Mouse (Mus musculus): ENCODE data around the gene Lrrc58. TPM values are rescaled to one million over a fixed set of nuclear protein-coding genes. Genes with fewer than 3 reads are reported as not detected.

The Lrrc58 gene
- 10 to 100 TPM; 16.9 to 21.9 (median 19.5) TPM for polyA plus RNA-seq (2017; shearing (Covaris generic))

GRCm38 (mm10) chr16:37867791-37868505, at the start of gene Lrrc58:
Lrrc58 (plus strand) TSS chr16:37868389.
- peak; percentile 81 for ATAC-seq

DNA sequence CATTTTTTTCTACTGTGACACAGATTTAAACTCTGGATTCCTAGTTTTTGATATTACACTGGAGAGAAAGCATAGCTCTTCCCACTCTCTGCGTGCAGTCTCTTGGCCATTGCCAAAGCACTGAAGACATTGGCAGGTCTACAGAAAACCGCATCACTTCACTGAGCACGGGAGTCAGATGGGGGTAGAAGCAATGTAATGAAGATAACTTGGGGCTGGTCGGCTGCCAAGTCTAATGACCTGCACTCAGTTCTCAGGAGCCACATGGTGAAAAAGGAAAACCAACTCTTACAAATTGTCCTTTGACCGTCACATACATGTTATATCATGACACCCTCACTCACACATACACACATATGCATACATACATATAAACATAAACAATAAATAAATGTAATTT, 44.2 kb upstream of the Lrrc58 start:
- ATAC-seq: no peak

DNA sequence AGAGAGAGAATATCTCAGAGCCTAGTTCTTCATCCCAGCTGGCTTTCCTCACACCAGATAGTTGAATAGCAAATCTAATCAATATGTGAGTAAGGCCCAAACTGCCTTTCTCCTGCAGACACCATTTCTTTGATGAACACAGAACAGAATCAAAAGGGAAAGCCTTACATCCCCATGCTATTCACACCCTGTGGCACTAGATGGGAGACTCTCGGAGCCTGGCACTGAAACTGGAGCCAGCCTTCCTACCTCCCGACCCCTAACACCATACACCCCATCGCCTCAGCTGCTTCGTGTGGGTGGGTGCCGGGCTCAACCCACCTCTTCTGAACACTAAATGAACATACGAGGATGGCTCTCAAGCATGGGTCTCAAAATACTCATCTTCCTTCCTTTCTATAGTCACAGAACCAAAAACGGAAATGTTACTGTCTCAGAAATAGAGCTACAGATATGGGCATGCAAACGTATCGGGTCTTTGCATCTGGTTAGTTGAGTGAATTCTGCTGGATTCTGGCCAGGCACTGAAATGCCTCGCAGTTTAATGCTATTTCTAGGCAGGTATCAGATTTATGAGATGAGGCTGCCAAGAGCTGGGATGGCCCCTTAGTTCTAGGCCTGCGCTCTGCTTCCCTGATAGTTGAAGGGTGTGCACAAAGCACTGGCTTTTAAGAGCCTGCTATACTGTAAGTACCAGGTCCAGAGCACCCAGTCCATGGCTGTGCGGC, 43.2 kb upstream of the Lrrc58 start:
- ATAC-seq: no peak

- no peak for ATAC-seq
Measured at GRCm38 (mm10) chr16:37826286-37826685, 41.9 kb upstream of the Lrrc58 start.

DNA sequence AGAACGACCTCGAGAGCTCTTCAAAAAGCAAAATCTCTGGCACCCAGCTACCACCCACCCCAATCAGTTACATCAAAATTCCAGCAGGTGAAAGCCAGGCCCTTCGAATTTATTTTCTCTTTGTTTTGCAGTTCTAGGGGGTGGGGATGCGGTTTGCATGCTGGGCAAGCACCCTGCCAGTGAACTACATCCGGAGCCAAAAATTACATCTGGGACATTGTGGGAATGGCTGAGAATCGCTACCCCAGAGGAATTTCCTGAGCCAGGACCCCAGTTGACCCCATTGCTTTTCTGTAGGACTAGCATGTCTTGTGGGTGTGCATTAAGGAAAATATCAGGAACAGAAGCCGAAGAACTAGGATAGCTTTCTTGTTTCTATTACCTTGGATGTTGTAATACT, 37.1 kb upstream of the Lrrc58 start:
- no peak for ATAC-seq

DNA sequence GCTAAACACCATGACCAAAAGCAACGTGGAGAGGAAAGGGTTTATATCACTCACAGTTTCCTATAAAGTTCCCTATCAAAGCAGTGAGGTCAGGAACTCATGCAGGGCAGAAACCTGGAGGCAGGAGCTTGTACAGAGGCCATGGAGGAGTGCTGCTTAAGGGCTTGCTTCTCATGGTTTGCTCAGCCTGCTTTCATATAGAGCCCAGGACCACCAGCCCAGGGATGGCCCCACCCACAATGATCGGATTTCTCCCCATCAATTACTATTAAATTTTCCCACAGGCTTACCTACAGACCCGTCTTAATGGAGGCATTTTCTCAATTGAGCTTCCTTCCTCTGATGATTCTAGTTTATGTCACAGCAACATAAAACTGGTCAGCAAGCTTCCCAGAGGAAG, 30.6 kb upstream of the Lrrc58 start:
- no peak for ATAC-seq

DNA sequence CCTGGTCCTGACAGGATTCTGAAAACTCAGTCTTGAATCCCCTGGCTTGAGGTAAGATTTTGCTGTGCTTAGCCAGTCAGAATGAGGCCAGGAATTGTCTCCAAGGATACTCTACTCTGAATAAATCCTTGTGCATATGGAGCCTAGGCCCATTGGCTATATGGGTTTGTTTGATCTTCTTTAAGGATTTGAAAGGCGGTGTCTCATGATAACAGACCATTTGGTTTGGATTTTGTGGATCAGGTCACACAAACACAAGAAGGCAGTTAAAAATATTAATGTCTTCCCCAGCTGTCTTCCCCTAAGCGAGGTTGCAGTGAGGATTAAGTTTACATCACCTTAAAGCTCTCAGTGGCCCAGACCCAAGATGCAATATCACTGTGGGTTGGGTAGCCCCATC, 25.8 kb upstream of the Lrrc58 start:
- no peak for ATAC-seq

- no peak for ATAC-seq
Measured at GRCm38 (mm10) chr16:37843740-37844139, 24.4 kb upstream of the Lrrc58 start.

GRCm38 (mm10) chr16:37845202-37845925, 22.8 kb upstream of the Lrrc58 start:
- no peak for ATAC-seq

- ATAC-seq: no peak
Measured at GRCm38 (mm10) chr16:37847081-37847480, 21.1 kb upstream of the Lrrc58 start.

GRCm38 (mm10) chr16:37851366-37851765, 16.8 kb upstream of the Lrrc58 start:
- ATAC-seq: no peak

DNA sequence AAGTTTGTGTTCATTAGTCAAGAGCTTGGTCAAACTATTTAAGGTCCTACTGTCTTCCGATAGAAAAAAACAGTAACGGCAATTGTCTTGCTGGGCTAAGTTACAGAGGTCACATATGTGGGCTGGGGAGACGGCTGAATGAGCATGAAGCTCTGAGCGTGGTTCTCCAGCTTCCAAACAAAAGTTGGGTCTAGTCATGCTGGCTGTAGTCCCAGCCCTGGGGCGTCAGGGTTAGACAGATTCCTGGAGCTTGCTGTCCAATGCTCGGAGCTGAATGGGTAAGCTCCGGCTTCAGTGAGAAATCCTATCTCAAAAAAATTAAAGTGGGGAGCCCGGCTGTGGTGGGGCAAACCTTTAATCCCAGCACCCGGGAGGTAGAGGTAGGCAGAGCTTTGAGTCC, 14.9 kb upstream of the Lrrc58 start:
- no peak for ATAC-seq

DNA sequence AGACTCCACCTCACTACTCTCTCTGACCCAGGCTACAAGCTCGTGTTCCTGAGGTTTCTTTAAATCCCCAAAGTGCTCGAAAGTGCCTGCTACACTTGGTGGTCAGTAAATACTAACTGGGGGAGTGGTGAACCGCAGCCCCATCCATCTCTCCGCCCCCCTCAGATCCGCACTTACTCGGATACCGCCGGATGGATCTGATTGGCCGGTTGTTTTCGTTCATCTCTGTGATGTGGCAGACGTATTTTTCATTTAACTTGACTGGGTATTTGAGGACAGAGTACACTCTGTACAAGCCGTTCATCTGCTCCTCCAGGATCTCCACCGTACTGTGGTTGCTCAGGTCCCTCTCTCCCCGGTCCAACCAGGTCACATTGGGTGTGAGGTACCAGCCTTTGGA, 14.1 kb upstream of the Lrrc58 start:
- no peak for ATAC-seq

DNA sequence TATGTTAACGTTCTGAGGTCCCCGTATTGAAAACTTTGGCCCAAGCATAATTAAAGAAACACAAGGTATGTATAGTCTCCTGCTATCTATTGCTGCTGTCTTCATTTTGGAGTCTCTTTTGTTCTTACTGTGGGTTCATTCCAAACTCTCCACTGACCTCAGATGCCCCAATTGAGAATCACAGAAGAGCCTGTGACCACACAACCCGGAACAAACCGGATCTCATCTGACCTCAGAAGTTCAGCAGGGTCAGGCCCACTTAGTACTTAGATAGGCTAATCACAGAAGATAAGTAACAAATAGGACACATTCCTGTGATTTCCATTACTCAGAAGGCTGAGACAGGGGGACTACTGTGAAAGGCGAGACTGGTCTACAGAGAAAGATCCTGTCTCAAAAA, 13.6 kb upstream of the Lrrc58 start:
- ATAC-seq: no peak

GRCm38 (mm10) chr16:37855583-37855982, 12.6 kb upstream of the Lrrc58 start:
- no peak for ATAC-seq

DNA sequence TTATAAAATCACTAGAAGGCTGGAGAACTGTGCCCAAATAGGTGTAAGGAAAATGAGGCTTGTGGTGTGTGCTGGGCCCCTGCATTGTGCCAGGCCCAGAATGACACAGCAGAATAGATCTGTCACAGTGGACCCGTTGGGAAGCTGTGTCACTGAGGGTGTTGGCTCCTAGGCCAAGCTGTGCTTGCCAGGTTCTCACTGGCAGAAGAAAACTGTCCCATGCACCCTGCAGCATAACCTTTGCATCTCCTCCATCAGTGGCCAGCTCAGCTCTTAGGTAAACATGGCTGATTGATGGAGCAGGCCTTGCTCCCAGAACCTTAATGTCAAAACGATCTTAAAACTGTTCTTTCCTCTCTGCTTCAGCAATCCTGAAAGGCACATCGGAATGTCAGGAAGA, 11.9 kb upstream of the Lrrc58 start:
- no peak for ATAC-seq

- ATAC-seq: no peak
Measured at GRCm38 (mm10) chr16:37857495-37857894, 10.7 kb upstream of the Lrrc58 start.

- ATAC-seq: no peak
Measured at GRCm38 (mm10) chr16:37860213-37860612, 8.0 kb upstream of the Lrrc58 start.

DNA sequence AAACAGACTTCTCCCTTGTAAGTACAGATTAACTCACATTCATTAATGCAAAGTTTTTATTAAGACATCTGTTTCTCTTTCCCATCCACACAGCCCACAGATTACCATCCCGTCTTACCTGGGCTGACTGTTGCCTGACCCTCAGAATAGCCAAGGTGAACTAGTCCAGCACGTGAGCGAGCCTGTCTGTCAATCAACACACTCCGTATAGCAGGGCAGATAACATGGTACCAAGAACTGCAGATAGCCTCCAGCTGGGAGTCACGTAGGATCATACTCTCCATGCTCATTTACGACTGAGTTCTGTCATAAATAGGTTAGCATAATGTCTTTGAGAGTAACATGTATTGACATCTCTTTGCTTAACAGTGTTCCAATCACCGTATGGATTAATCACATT, 7.2 kb upstream of the Lrrc58 start, which contains the start of gene Gm36028:
TSS of gene Gm36028 (minus strand) at position 118 of the 400 bp plus-strand sequence.
- ATAC-seq: no peak

DNA sequence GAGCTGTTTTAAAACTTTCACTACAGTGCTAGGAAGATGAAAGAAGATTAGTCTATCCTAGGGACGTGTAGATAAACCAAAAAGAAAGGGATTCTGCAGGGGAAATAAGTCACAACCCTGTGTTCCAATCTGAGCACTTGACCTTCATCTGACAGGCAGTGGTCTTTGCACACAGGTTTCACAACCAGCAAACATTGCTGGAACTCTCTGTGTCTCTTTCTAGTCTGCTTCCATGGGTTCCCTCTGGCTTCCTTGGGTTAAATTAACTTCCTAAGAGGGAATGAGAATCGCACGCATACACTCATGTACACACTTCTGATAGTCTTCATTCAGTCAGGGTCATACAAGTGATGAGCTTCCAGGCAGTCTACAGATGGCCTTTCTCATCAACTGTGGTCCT, 4.3 kb upstream of the Lrrc58 start:
- ATAC-seq: no peak

DNA sequence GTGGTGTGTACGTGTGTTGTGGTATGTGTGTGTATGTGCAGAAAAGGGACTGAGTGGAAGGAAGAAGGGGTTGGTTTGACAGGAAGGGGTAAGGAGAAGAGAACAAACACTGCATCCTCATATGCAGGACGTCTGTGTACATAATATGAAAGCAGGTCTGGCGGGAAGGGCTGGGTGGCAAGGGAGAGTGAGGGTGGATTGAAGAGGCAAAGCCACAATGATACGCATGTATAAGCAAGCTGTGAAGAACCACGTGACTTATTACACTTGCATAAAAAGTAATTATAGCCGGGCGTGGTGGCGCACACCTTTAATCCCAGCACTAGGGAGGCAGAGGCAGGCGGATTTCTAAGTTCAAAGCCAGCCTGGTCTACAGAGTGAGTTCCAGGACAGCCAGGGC, 2.3 kb upstream of the Lrrc58 start:
- ATAC-seq: no peak

GRCm38 (mm10) chr16:37868506-37869469, 599 bp downstream of the Lrrc58 start:
- ATAC-seq: peak; percentile 42
